Mouse (Mus musculus) ovary, adult 10 weeks (tissue): ENCODE measurements around the gene Cox8b. TPM values are rescaled to one million over a fixed set of nuclear protein-coding genes. Genes with fewer than 3 reads are reported as not detected.

Source experiments
- polyA plus RNA-seq: library from polyadenylated mRNA; stranded (reverse); fragments of 350-450 nt; fragmentation: Illumina TruSeq; extraction: RNeasy Lipid Tissue Mini Kit (QIAGEN cat#74804); gene quantifications from one replicate; pipeline ENCODE4 v1.2.3, GENCODE M21; 2014

Cox8b gene
- polyA plus RNA-seq = not detected

GRCm38 (mm10) chr7:140900220-140900619 is at the start of gene Cox8b:
Cox8b (minus strand) TSS chr7:140900446.

GRCm38 (mm10) chr7:140941222-140942051 is 41.2 kb upstream of the Cox8b start, which contains the start of gene Pgghg:
Pgghg (plus strand) TSS chr7:140941391.

GRCm38 (mm10) chr7:140920418-140921029 is 20.3 kb upstream of the Cox8b start, which contains the start of gene Nlrp6:
Nlrp6 (plus strand) TSS chr7:140920902.

GRCm38 (mm10) chr7:140881696-140882468 is 18.4 kb downstream of the Cox8b start, which contains the start of the genes Psmd13 and Sirt3:
Psmd13 (plus strand) TSS chr7:140881968.
Sirt3 (minus strand) TSS chr7:140882309.

GRCm38 (mm10) chr7:140857550-140858505 is 42.4 kb downstream of the Cox8b start, which contains the start of gene Bet1l:
Bet1l (minus strand) TSS chr7:140857577.

GRCm38 (mm10) chr7:140856785-140857549 is 43.3 kb downstream of the Cox8b start, which contains the start of gene Ric8a:
Ric8a (plus strand) TSS chr7:140856957.

GRCm38 (mm10) chr7:140855860-140856784 is 44.1 kb downstream of the Cox8b start, which contains the start of gene Gm45785:
Gm45785 (minus strand) TSS chr7:140856331.

Other genes with a start within 250 kb of the Cox8b start
- not detected for gene Olfr539, start 240.5 kb downstream of the Cox8b start, polyA plus RNA-seq
- not detected for gene Olfr45, start 218.5 kb downstream of the Cox8b start, polyA plus RNA-seq
- not detected for gene Olfr541, start 203.2 kb downstream of the Cox8b start, polyA plus RNA-seq
- gene Cyp2e1, start 136.7 kb downstream of the Cox8b start, polyA plus RNA-seq = 42.0 TPM
- gene Syce1, start 112.6 kb downstream of the Cox8b start, polyA plus RNA-seq = not detected
- 0.91 TPM for gene Zfp941, start 78.3 kb downstream of the Cox8b start, polyA plus RNA-seq
- 1.1 TPM for gene Urah, start 65.4 kb downstream of the Cox8b start, polyA plus RNA-seq
- gene Scgb1c1, start 54.9 kb downstream of the Cox8b start, polyA plus RNA-seq = not detected
- not detected for gene Odf3, start 52.6 kb downstream of the Cox8b start, polyA plus RNA-seq
- gene Gm45785, start 44.1 kb downstream of the Cox8b start, polyA plus RNA-seq = not detected
- 3.4 TPM for gene Ric8a, start 43.5 kb downstream of the Cox8b start, polyA plus RNA-seq
- 1.5 TPM for gene Bet1l, start 42.9 kb downstream of the Cox8b start, polyA plus RNA-seq
- 107 TPM for gene Psmd13, start 18.5 kb downstream of the Cox8b start, polyA plus RNA-seq
- 1.9 TPM for gene Sirt3, start 18.1 kb downstream of the Cox8b start, polyA plus RNA-seq
- not detected for gene Nlrp6, start 20.5 kb upstream of the Cox8b start, polyA plus RNA-seq
- 1.5 TPM for gene Pgghg, start 40.9 kb upstream of the Cox8b start, polyA plus RNA-seq
- gene Ifitm5, start 49.8 kb upstream of the Cox8b start, polyA plus RNA-seq = not detected
- not detected for gene Gm45717, start 55.5 kb upstream of the Cox8b start, polyA plus RNA-seq
- gene Ifitm2, start 55.5 kb upstream of the Cox8b start, polyA plus RNA-seq = 100 TPM
- 17.8 TPM for gene Ifitm1, start 66.8 kb upstream of the Cox8b start, polyA plus RNA-seq
- 13.0 TPM for gene Ifitm3, start 110.3 kb upstream of the Cox8b start, polyA plus RNA-seq
- gene Ifitm6, start 117.5 kb upstream of the Cox8b start, polyA plus RNA-seq = 3.7 TPM
- gene Gm17387, start 128.7 kb upstream of the Cox8b start, polyA plus RNA-seq = not detected
- not detected for gene B4galnt4, start 160.7 kb upstream of the Cox8b start, polyA plus RNA-seq
- not detected for gene Pkp3, start 177.8 kb upstream of the Cox8b start, polyA plus RNA-seq
- gene Sigirr, start 200.1 kb upstream of the Cox8b start, polyA plus RNA-seq = not detected
- not detected for gene Ano9, start 217.4 kb upstream of the Cox8b start, polyA plus RNA-seq
- gene Ptdss2, start 221.9 kb upstream of the Cox8b start, polyA plus RNA-seq = 21.8 TPM